Mouse (Mus musculus) layer of hippocampus, adult 9-10 months (tissue): ENCODE data around the gene Ythdf2.
"Not testable (repeated sequence)": the region's sequence is repeated elsewhere in the genome, so short reads cannot be mapped to it uniquely, and the experiment has no call there.

Experiments
- DNase-seq: peaks from one replicate; pipeline ENCODE4 v3.0.0; 2022; ENCODE audit warnings: low spot score

The Ythdf2 gene

DNA sequence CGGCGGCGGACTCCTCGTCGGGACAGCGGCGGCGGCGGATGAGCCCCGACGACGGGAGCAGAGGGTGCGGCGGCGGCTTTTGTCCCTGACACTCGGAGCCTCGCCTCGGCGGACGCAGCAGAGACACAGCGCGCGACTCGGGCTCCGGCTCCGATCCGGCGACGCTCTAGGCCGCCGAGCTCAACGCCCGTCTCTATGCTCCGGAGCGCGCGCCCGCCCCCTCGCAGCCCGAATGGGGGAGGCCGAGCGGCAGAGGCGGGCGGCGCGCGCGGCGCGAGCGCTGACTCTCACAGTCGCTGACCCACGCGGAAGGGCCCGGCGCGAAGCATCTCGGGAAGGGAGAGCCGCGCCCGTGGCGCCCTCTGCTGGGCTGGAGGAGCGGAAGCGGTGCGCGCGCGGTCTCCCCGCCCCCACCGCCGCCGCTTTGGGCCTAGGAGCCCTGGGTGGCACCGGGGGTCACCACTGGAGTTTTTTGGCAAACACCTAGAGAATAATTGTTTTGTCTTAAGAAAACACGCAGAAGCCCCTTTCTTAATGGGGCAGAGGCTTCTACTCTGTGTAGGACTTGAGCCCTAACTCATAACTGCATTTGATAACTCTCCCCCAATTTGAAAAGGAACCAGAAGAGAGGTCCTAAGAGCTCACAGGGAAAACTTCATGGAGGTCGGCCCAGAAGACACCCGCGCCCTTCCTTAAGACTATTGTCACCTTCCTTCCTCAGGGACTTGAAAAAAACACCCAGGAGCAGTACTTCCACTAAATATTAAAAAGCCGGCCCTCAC, at the start of gene Ythdf2:
TSS of gene Ythdf2 (minus strand) at position 351 of the 782 bp plus-strand sequence.
- DNase-seq: peak; percentile 82

GRCm38 (mm10) chr4:132260404-132261379, 48.6 kb upstream of the Ythdf2 start:
- no peak for DNase-seq

- no peak for DNase-seq
Observed at GRCm38 (mm10) chr4:132259248-132259647, 47.1 kb upstream of the Ythdf2 start.

DNA sequence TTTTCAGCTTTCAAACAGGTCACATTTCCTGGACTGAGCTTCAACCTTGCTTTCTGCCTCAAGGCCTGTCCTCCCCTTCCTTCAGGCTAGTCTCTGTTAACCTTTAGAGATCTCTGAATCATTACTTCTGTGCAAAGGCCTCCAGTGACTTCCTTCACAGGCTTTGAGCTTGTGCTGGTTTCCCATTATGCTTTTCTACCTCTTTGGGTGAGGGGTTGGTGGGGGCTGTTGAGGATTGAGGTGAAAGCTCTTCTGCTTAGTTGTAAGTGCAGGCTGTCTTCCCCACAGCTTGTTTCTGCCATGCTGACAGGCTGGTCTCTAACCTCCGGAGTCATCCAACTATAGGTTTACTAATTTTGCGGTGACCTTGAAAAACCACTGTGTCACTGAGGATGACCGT, 44.3 kb upstream of the Ythdf2 start:
- no peak for DNase-seq

DNA sequence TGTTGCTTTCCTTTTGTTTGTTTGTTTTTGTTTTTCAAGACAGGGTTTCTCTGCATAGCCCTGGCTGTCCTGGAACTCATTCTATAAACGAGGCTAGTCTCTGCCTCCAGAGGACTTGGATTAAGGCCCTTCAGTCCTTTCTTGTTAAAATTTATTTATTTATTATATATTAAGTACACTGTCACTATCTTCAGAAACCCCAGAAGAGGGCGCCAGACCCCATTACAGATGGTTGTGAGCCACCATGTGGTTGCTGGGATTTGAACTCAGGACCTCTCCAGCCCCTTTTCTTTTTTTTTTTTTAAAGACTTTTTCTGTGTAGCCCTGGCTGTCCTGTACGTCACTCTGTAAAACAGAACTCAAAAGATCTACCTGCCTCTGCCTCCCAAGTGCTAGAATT, 42.9 kb upstream of the Ythdf2 start:
- DNase-seq: no peak

GRCm38 (mm10) chr4:132253622-132254021, 41.5 kb upstream of the Ythdf2 start:
- no peak for DNase-seq

DNA sequence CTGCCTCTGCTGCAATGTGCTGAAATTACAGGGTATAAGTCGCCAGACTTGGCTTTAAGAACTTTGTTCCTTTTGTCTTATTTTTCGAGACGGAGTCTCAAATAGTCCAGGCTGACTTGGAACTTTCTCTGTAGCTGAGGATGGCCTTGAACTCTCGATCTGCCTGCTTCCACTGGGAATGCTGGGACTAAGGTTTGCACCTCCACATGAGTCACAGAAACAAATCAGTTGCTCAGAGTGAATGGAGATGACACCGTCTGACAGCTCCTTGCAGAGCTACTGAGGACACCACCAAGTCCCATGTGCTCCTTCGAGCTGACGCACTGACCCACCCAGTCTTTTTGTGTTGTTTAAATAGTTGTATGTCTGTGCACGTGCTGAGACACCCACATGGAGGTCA, 41.0 kb upstream of the Ythdf2 start:
- no peak for DNase-seq

GRCm38 (mm10) chr4:132251596-132251995, 39.5 kb upstream of the Ythdf2 start:
- DNase-seq: no peak

DNA sequence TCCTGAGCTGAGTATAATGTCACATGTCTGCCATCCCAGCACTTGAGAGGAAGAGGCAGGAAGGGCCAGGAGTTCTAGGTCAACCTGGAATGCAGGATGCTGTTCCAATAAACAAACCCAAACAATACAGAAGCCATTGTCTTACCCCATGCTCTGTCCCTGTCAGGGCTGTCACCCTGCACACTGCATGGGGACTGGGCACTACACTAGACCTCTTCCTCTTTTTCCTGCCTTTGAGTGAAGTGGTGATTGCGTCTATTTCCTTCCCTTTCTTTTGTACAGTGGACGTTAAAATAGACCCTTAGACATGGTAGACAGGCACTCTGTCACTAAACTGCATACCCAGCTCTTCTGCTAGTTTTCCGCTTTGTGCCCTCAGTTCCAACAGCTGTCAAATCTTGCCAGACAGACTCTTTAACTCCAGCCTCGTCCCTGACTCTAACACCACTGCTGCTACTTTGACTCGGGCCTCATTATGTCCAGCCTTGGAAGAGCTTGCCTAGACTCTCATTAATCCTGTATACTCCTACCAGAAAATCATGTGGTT, 35.4 kb upstream of the Ythdf2 start:
- no peak for DNase-seq

GRCm38 (mm10) chr4:132245643-132246042, 33.5 kb upstream of the Ythdf2 start:
- DNase-seq: no peak

- no peak for DNase-seq
Observed at GRCm38 (mm10) chr4:132241208-132241607, 29.1 kb upstream of the Ythdf2 start.

DNA sequence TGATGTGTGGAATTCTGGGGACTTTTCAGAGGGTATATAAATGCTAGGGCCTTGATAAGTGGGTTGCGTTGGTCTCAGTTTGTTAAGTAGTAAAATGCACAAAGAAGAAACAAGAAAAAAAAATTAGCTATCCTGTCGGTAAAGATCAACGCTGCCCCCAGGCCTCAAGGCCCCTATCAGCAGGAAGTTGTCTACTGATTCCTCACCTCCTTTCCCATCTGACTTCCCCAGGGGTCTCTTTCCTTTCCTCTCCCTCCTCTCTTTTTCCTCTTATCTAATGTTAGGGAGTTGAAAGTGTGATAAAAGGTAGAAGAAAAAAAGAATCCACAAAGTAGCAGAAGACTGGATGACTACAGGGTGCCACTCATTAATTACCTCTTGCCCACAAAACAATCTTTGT, 28.3 kb upstream of the Ythdf2 start:
- no peak for DNase-seq

- DNase-seq: no peak
Observed at GRCm38 (mm10) chr4:132238356-132238755, 26.3 kb upstream of the Ythdf2 start.

- DNase-seq: no peak
Observed at GRCm38 (mm10) chr4:132234710-132235109, 22.6 kb upstream of the Ythdf2 start.

DNA sequence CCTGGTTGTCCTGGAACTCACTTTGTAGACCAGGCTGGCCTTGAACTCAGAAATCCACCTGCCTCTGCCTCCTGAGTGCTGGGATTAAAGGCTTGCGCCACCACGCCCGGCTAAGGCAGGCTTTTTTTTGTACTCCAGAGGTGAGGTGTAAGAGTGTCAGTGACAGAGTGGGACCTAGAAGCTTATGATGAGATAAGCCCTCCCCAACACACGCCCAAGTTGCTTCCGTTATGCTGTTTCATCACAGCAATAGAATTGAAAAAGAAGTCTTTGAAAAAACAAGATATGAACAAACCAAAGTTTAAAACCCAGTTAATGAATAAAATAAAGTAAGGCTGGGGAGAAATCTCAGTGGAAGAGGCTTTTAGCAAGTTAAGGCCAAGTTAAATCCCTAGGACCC, 18.3 kb upstream of the Ythdf2 start:
- no peak for DNase-seq

GRCm38 (mm10) chr4:132222001-132222400, 9.9 kb upstream of the Ythdf2 start:
- not testable (repeated sequence) for DNase-seq

DNA sequence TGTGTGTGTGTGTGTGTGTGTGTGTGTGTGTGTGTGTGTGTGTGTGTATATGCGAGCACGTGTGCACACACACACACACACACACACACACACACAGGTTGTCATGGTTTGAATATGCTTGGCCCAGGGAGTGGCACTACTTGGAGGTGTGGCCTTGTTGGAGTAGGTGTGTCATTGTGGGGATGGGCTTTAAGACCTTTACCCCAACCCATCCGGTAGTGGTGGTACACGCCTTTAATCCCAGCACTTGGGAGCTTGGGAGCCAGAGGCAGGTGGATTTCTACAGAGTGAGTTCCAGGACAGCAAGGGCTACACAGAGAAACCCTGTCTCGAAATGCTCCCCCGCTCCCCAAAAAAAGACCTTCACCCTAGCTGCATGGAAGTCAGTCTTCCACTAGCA, 6.3 kb upstream of the Ythdf2 start:
- DNase-seq: not testable (repeated sequence)

GRCm38 (mm10) chr4:132217781-132218180, 5.7 kb upstream of the Ythdf2 start:
- no peak for DNase-seq

GRCm38 (mm10) chr4:132216602-132217001, 4.5 kb upstream of the Ythdf2 start:
- no peak for DNase-seq

- no peak for DNase-seq
Observed at GRCm38 (mm10) chr4:132214847-132215246, 2.7 kb upstream of the Ythdf2 start.

GRCm38 (mm10) chr4:132211091-132211942, 786 bp downstream of the Ythdf2 start:
- no peak for DNase-seq

DNA sequence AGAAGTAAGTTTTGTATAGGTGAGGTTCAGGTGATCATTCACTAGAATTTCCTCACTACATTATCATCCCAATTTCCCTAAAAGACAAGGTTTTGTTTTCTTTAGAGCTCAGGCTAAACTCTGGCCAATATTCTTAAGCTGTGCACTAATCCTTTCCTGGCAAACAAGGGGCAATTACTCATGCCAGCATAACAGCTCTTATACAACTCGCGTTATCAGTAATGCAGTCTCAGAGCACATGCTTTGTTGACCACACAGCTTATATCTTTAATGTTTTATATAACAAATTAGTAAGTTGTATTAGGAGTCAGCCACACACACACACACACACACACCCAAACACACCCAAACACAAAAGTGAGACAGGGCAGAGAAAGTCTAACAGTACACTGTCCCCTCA, 1.8 kb downstream of the Ythdf2 start:
- no peak for DNase-seq
